In the genomic region with DNA sequence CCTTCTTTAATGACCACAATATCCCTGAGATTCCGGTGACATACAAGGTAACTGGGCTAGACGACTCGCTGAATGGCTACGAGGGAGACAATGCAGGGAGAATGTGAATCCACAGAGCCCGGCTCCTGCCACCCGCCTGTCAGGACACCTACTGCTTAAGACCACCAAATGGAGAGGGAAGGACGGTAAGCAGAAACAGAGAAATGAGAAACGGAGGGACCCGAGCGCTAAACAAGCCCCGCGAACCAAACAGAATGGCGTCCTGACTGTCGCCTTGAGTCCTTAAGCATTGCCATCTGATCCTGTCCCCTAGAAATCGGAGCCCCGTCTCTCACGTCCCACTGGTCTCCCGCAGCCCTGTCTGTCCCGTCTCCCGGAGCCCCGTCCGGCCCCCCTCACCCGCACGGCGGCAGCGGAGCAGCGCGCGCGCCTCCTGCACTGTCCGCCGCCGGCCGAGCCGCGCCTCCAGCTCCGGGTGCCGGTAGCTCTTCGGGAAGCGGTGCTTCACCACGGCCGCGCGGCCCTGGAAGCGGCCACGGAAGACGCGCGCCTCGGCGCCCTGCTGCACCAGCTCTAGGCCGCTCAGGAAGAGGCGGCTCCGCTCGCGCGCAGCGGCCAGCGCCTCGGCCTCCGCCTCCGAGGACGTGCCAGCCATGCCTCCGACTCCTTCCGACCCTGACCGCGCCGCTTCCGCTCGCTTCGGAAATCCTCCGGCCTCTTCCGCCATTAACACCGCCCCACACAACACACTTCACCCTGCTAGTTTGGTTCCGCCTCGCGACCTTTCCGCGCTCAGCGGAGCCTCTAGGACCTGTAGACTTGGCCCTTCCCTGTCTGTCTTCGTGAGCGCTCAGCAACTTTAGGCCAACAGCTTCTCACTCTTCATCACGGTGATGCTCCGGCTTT, we compare ENCODE assay signal across 8 mouse cellular contexts. TPM values are rescaled to one million over a fixed set of nuclear protein-coding genes. Genes with fewer than 3 reads are reported as not detected.
A peak's percentile ranks its signal among the peaks of the same experiment; 100 is the strongest.
DNase-seq lines count a peak whose midpoint lies in the region; ATAC-seq and TF ChIP-seq lines count a peak whose summit lies in the region.

A gene (minus strand): TSS at position 677 of the 906 bp plus-strand sequence.

- no peak for TF ChIP-seq CTCF in MEL (IDR thresholded peaks at IDR 0.05 in 2 of 3, conservative IDR thresholded peaks at IDR 0.05 in 1 of 3; ENCODE audit: control insufficient read depth in 1 of 3, insufficient read depth in 1 of 3, low read depth in 2 of 3, low read length in 3 of 3, poor library complexity in 1 of 3, severe bottlenecking in 1 of 3)
- no peak for TF ChIP-seq CTCF in lung, embryonic 14.5 days (IDR thresholded peaks at IDR 0.05; ENCODE audit: low read depth)

- ATAC-seq in forebrain, embryonic 16.5 days = peak; percentile 89
- ATAC-seq in lung, embryonic 14.5 days (ENCODE audit: insufficient read depth) = peak; percentile 89
- peak; percentile 67 for ATAC-seq in neutrophil, adult 5-6 weeks (ENCODE audit: extremely low read depth, insufficient number of reproducible peaks, low FRiP score, poor library complexity, severe bottlenecking)

- peak within 1 kb of the TSS; percentile 90 for H3K9ac ChIP-seq in MEL (ENCODE audit: control insufficient read depth, low read depth, low read length, poor library complexity, severe bottlenecking)
- H3K9ac ChIP-seq in forebrain, embryonic 16.5 days (replicated peaks; ENCODE audit: low read depth, low read length) = peak within 1 kb of the TSS; percentile 76
- peak within 1 kb of the TSS; percentile 80 for H3K9ac ChIP-seq in lung, embryonic 14.5 days

- peaks cover 3 to 5% of the 10 kb centered on the region in 2 experiments; a peak in 2 of 4 replicates for H3K4me1 ChIP-seq in MEL (ENCODE audit: control insufficient read depth in 1 of 2, insufficient read depth in 2 of 2, low read length in 2 of 2)
- H3K4me1 ChIP-seq in forebrain, embryonic 16.5 days (replicated peaks; ENCODE audit: control insufficient read depth, insufficient read depth, low read length) = peaks cover 18% of the 10 kb centered on the region
- no peaks in the 10 kb centered on the region; the same call in 1 of the 2 replicates for H3K4me1 ChIP-seq in lung, embryonic 14.5 days (ENCODE audit: insufficient read depth)

- peak in 1 of 2 experiments; percentile 23; a peak in 1 of 4 replicates for TF ChIP-seq EP300 in MEL (IDR thresholded peaks at IDR 0.05; ENCODE audit: low read depth in 1 of 2, low read length in 2 of 2)

- intact Hi-C loops in heart, postnatal 25 days (cut with DNase I) = no loop called here

- H3K79me2 ChIP-seq in MEL (ENCODE audit: control insufficient read depth, insufficient read depth, low read length, poor library complexity) = peaks cover 10% of the 10 kb centered on the region

- H3K4me3 ChIP-seq in MEL (ENCODE audit: control insufficient read depth in 1 of 2, insufficient read depth in 1 of 2, low read depth in 2 of 2, low read length in 2 of 2) = peak within 1 kb of the TSS; percentile 95 to 100
- peak within 1 kb of the TSS; percentile 74 for H3K4me3 ChIP-seq in forebrain, embryonic 16.5 days (replicated peaks; ENCODE audit: low read length)
- H3K4me3 ChIP-seq in lung, embryonic 14.5 days (ENCODE audit: low read depth, low read length) = peak within 1 kb of the TSS; percentile 73

- peak within 1 kb of the TSS; percentile 53 for H3K27ac ChIP-seq in MEL (ENCODE audit: control insufficient read depth, low read depth, low read length)
- peak within 1 kb of the TSS; percentile 83 for H3K27ac ChIP-seq in forebrain, embryonic 16.5 days (ENCODE audit: low read length)
- peak within 1 kb of the TSS; percentile 67 for H3K27ac ChIP-seq in lung, embryonic 14.5 days (ENCODE audit: low read depth)

- H3K36me3 ChIP-seq in MEL (ENCODE audit: control insufficient read depth in 1 of 2, insufficient read depth in 2 of 2, low read length in 2 of 2) = peaks cover 0 to 4% of the 10 kb centered on the region in 2 experiments; a peak in 1 of 4 replicates
- peaks cover 10% of the 10 kb centered on the region; the same call in 1 of the 2 replicates for H3K36me3 ChIP-seq in forebrain, embryonic 16.5 days (ENCODE audit: control insufficient read depth, insufficient read depth)
- H3K36me3 ChIP-seq in lung, embryonic 14.5 days (ENCODE audit: insufficient read depth) = peaks cover 28% of the 10 kb centered on the region

- TF ChIP-seq RAD21 in MEL (IDR thresholded peaks at IDR 0.05; ENCODE audit: low read depth, low read length) = no peak

- DNase-seq in MEL (ENCODE audit: low read depth, low spot score) = peak; percentile 89
- DNase-seq in cerebellum, adult 18-20 months = peak; percentile 82 to 87
- DNase-seq in heart, postnatal 25 days (ENCODE audit: low spot score) = peak; percentile 76
- peak; percentile 77 to 87 for DNase-seq in layer of hippocampus, adult 18-20 months (ENCODE audit: low spot score in 2 of 2)
- peak; percentile 90 for DNase-seq in lung, embryonic 14.5 days
- DNase-seq in testis, postnatal 14 days (ENCODE audit: low spot score) = peak; percentile 85

- WGBS in forebrain, embryonic 16.5 days = under 1% methylated on average over 82 of the region's 84 CpGs
- under 1% methylated on average over 70 of the region's 84 CpGs for WGBS in lung, embryonic 14.5 days

- H3K4me2 ChIP-seq in forebrain, embryonic 16.5 days (ENCODE audit: low read length) = peak within 1 kb of the TSS; percentile 82
- H3K4me2 ChIP-seq in lung, embryonic 14.5 days = peak within 1 kb of the TSS; percentile 82

- H3K27me3 ChIP-seq in MEL (ENCODE audit: control insufficient read depth in 1 of 2, insufficient read depth in 2 of 2, low read length in 2 of 2) = no peaks in the 10 kb centered on the region
- H3K27me3 ChIP-seq in forebrain, embryonic 16.5 days (replicated peaks; ENCODE audit: control insufficient read depth, insufficient read depth, low read length) = no peaks in the 10 kb centered on the region
- H3K27me3 ChIP-seq in lung, embryonic 14.5 days (ENCODE audit: insufficient read depth, low read length) = no peaks in the 10 kb centered on the region

- peak; percentile 79 to 81; a peak in 3 of 4 replicates for TF ChIP-seq POLR2A in MEL (IDR thresholded peaks at IDR 0.05; ENCODE audit: control insufficient read depth in 1 of 2, insufficient read depth in 1 of 2, low read depth in 1 of 2, low read length in 2 of 2, poor library complexity in 1 of 2)

- H3K9me3 ChIP-seq in MEL (replicated peaks; ENCODE audit: insufficient read depth, low read length) = no peaks in the 10 kb centered on the region
- no peaks in the 10 kb centered on the region for H3K9me3 ChIP-seq in forebrain, embryonic 16.5 days (ENCODE audit: control insufficient read depth, low read length)
- H3K9me3 ChIP-seq in lung, embryonic 14.5 days (ENCODE audit: low read depth, low read length) = no peaks in the 10 kb centered on the region

TF ChIP-seq in MEL, 35 proteins besides CTCF, POLR2A, EP300 and RAD21:
- TF ChIP-seq ZNF384 (IDR thresholded peaks at IDR 0.05; ENCODE audit: low read depth, low read length) (peak; percentile 58; the same call in 1 of the 2 replicates), USF1 (IDR thresholded peaks at IDR 0.05; ENCODE audit: low read depth, low read length) (no peak), E2F4 (IDR thresholded peaks at IDR 0.05; ENCODE audit: borderline replicate concordance, low read depth, low read length) (no peak), MYC (IDR thresholded peaks at IDR 0.05; ENCODE audit: low read depth, low read length) (0 out of 2 replicates have a peak, but pooled peaks have one; percentile 58), POLR2AphosphoS2 (IDR thresholded peaks at IDR 0.05; ENCODE audit: low read length) (peak; percentile 41; the same call in 1 of the 2 replicates), ETS1 (IDR thresholded peaks at IDR 0.05; ENCODE audit: low read depth, low read length) (0 out of 2 replicates have a peak, but pooled peaks have one; percentile 23), MAZ (IDR thresholded peaks at IDR 0.05; ENCODE audit: low read depth, low read length) (peak; percentile 59; the same call in 1 of the 2 replicates), POLR2AphosphoS5 (IDR thresholded peaks at IDR 0.05; ENCODE audit: borderline replicate concordance, low read depth, low read length) (no peak), NELFE (IDR thresholded peaks at IDR 0.05; ENCODE audit: low read depth, low read length) (peak; percentile 77), MAFK (IDR thresholded peaks at IDR 0.05; ENCODE audit: borderline replicate concordance, low read depth, low read length) (no peak), MYB (IDR thresholded peaks at IDR 0.05; ENCODE audit: low read depth, low read length) (no peak), KAT2A (conservative IDR thresholded peaks at IDR 0.05; ENCODE audit: low read depth, low read length) (peak; percentile 63; the same call in 1 of the 2 replicates), SMC3 (IDR thresholded peaks at IDR 0.05; ENCODE audit: low read depth, low read length) (no peak), ZMIZ1 (IDR thresholded peaks at IDR 0.05; ENCODE audit: low read depth, low read length) (0 out of 2 replicates have a peak, but pooled peaks have one; percentile 25), TCF12 (IDR thresholded peaks at IDR 0.05; ENCODE audit: low read depth, low read length) (peak; percentile 75), MXI1 (IDR thresholded peaks at IDR 0.05; ENCODE audit: low read depth, low read length) (peak; percentile 84), TBP (IDR thresholded peaks at IDR 0.05; ENCODE audit: low read depth, low read length) (peak; percentile 88), MAX (IDR thresholded peaks at IDR 0.05; ENCODE audit: low read length) (peak; percentile 69), SIN3A (IDR thresholded peaks at IDR 0.05; ENCODE audit: low read length) (peak; percentile 90), RCOR1 (IDR thresholded peaks at IDR 0.05; ENCODE audit: low read depth, low read length) (no peak), CHD1 (IDR thresholded peaks at IDR 0.05; ENCODE audit: low read depth, low read length) (peak; percentile 68; the same call in 1 of the 2 replicates), ELF1 (IDR thresholded peaks at IDR 0.05; ENCODE audit: low read depth, low read length) (peak; percentile 82), HCFC1 (IDR thresholded peaks at IDR 0.05; ENCODE audit: low read depth, low read length) (peak; percentile 90), USF2 (IDR thresholded peaks at IDR 0.05; ENCODE audit: borderline replicate concordance in 1 of 2, insufficient read depth in 1 of 2, low read depth in 1 of 2, low read length in 2 of 2) (no peak)

RNA-seq across cellular contexts. Expression of the gene that starts here (rescaled TPM):
- total RNA-seq in MEL (2012; rRNA removed) = 26.8 and 35.1 TPM in 2 replicates
- polyA plus RNA-seq in MEL (2012; ENCODE audit: insufficient read depth in 1 of 2, insufficient read length in 2 of 2, low read depth in 1 of 2, low replicate concordance in 2 of 2, missing spikeins in 1 of 2) = 10 to 100 TPM in 1 of 2 experiments, not detected in 1; 29.8 TPM
- polyA plus RNA-seq in forebrain, embryonic 16.5 days (2015; fragmentation: Nextera tagmentation; extraction: Ambion mirVana) = 44.7 and 44.8 TPM in 2 replicates
- total RNA-seq in heart, postnatal 25 days (2021) = 10 to 100 TPM in 1 of 2 experiments, 1 to 10 TPM in 1; 9.6 to 10.8 TPM
- total RNA-seq in layer of hippocampus, adult 18-20 months (2021) = 10 to 100 TPM; 19.2 to 21.7 TPM
- polyA plus RNA-seq in lung, embryonic 14.5 days (2014; fragmentation: Nextera tagmentation; extraction: Ambion mirVana) = 42.5 and 45.1 TPM in 2 replicates
- 8.6 and 10.4 TPM in 2 replicates for total RNA-seq in neutrophil, adult 5-6 weeks (2017)

Comparison
In these comparisons a context has a peak if more than half of its experiments do, and no peak if none do; other contexts are left out.
1. Peak in every context shown above with its lines: DNase-seq, ATAC-seq, H3K4me3 ChIP-seq and H3K27ac ChIP-seq.